Mouse (Mus musculus): ENCODE data around the gene Pramef25.
A peak's percentile ranks its signal among the peaks of the same experiment; 100 is the strongest.
"Not testable (repeated sequence)": the region's sequence is repeated elsewhere in the genome, so short reads cannot be mapped to it uniquely, and the experiment has no call there.

The Pramef25 gene

GRCm38 (mm10) chr4:143950916-143951315, at the start of gene Pramef25:
Pramef25 (minus strand) TSS chr4:143951016.
- DNase-seq (ENCODE audit: low read depth in 2 of 2, low spot score in 2 of 2): not testable (repeated sequence)

- DNase-seq (ENCODE audit: low read depth in 2 of 2, low spot score in 2 of 2): not testable (repeated sequence)
Observed at GRCm38 (mm10) chr4:143994269-143994668, 43.5 kb upstream of the Pramef25 start, which contains the start of gene Pramef17. Pramef17 (minus strand) TSS chr4:143994369.

- peak; percentile 41 to 57 for DNase-seq (ENCODE audit: low read depth in 2 of 2, low spot score in 2 of 2)
Observed at GRCm38 (mm10) chr4:143988126-143988525, 37.3 kb upstream of the Pramef25 start.

GRCm38 (mm10) chr4:143987475-143987941, 36.7 kb upstream of the Pramef25 start:
- peak; percentile 59 to 61 for DNase-seq (ENCODE audit: low read depth in 2 of 2, low spot score in 2 of 2)

GRCm38 (mm10) chr4:143985733-143986132, 34.9 kb upstream of the Pramef25 start:
- peak; percentile 24 to 28 for DNase-seq (ENCODE audit: low read depth in 2 of 2, low spot score in 2 of 2)

GRCm38 (mm10) chr4:143985165-143985564, 34.3 kb upstream of the Pramef25 start:
- peak; percentile 7 to 27 for DNase-seq (ENCODE audit: low read depth in 2 of 2, low spot score in 2 of 2)

- DNase-seq (ENCODE audit: low read depth in 2 of 2, low spot score in 2 of 2): not testable (repeated sequence)
Observed at GRCm38 (mm10) chr4:143983446-143983845, 32.6 kb upstream of the Pramef25 start.

GRCm38 (mm10) chr4:143966850-143967249, 16.0 kb upstream of the Pramef25 start, which contains the start of gene Gm13101:
Gm13101 (minus strand) TSS chr4:143966950.
- not testable (repeated sequence) for DNase-seq (ENCODE audit: low read depth in 2 of 2, low spot score in 2 of 2)

- not testable (repeated sequence) for DNase-seq (ENCODE audit: low read depth in 2 of 2, low spot score in 2 of 2)
Observed at GRCm38 (mm10) chr4:143900280-143900679, 50.5 kb downstream of the Pramef25 start, which contains the start of gene Pramef6. Pramef6 (minus strand) TSS chr4:143900380.
